Mouse (Mus musculus): ENCODE data around the gene Flywch1.

The Flywch1 gene

GRCm38 (mm10) chr17:23705525-23706104 lies 65.8 kb downstream of the Flywch1 start:
- no peak for DNase-seq (ENCODE audit: low read depth, low spot score)

- no peak for DNase-seq (ENCODE audit: low read depth, low spot score)
Observed at GRCm38 (mm10) chr17:23704741-23705140, 66.7 kb downstream of the Flywch1 start.

- DNase-seq (ENCODE audit: low read depth, low spot score) = no peak
Observed at GRCm38 (mm10) chr17:23703301-23703700, 68.1 kb downstream of the Flywch1 start.

Measured in WW6 (cell line).